Mouse (Mus musculus) G1E (cell line): ENCODE data around the gene Litaf.

Experiments used
- CTCF ChIP-seq: IDR thresholded peaks from 2 replicates; pipeline ENCODE4 v1.5.1; 2012; ENCODE audit warnings: low read depth, low read length, inconsistent platforms, mixed read lengths
- GATA1 ChIP-seq: IDR thresholded peaks from 2 replicates; pipeline ENCODE4 v1.6.1; 2012; ENCODE audit warnings: borderline replicate concordance, low read length, inconsistent platforms, mixed read lengths
- GATA2 ChIP-seq: IDR thresholded peaks from 2 replicates; pipeline ENCODE4 v1.6.1; 2012; ENCODE audit warnings: low read depth, low read length, inconsistent platforms, borderline replicate concordance
- POLR2AphosphoS5 ChIP-seq: IDR thresholded peaks from 2 replicates; pipeline ENCODE4 v1.6.1; 2012; ENCODE audit warnings: low read depth, low read length, inconsistent platforms; ENCODE audit not compliant: insufficient replicate concordance
- TAL1 ChIP-seq: conservative IDR thresholded peaks from 2 replicates; pipeline ENCODE4 v1.6.1; 2012; ENCODE audit warnings: low read depth, low read length, inconsistent platforms, mixed read lengths

- TF ChIP-seq GATA1: no peak
- TF ChIP-seq CTCF: no peak
- no peak for TF ChIP-seq TAL1
- TF ChIP-seq POLR2AphosphoS5: no peak
- TF ChIP-seq GATA2: no peak
These were observed 14.8 kb downstream of the Litaf start for GRCm38 (mm10) chr16:11051134-11051533.
